Mouse (Mus musculus) hindbrain, embryonic 12.5 days (tissue): Measurements from ENCODE around the gene H2-K1. TPM values are rescaled to one million over a fixed set of nuclear protein-coding genes. Genes with fewer than 3 reads are reported as not detected.

Experiments used
- ATAC-seq: fragments of 200-750 bp; cut with Nextera tagmentation; 2 replicates; pipeline ENCODE4 v1.8.0; 2017; ENCODE audit warnings: moderate TSS enrichment; ENCODE audit not compliant: low FRiP score
- H3K27ac ChIP-seq: fragments of 300-500 bp; sonication (generic); 2 replicates; pipeline ENCODE4 v1.5.1; 2016; ENCODE audit warnings: mild to moderate bottlenecking
- H3K27me3 ChIP-seq: fragments of 300-500 bp; sonication (generic); 2 replicates; pipeline ENCODE4 v1.6.1; 2016; ENCODE audit warnings: mild to moderate bottlenecking
- H3K36me3 ChIP-seq: fragments of 300-500 bp; sonication (generic); 2 replicates; pipeline ENCODE4 v1.6.1; 2016; ENCODE audit warnings: mild to moderate bottlenecking
- H3K4me1 ChIP-seq: fragments of 300-500 bp; sonication (generic); 2 replicates; pipeline ENCODE4 v1.6.1; 2016
- H3K4me2 ChIP-seq: fragments of 300-500 bp; sonication (generic); replicated peaks from 2 replicates; pipeline ENCODE4 v1.6.1; 2016; ENCODE audit warnings: mild to moderate bottlenecking
- H3K4me3 ChIP-seq: fragments of 300-500 bp; sonication (generic); 2 replicates; pipeline ENCODE4 v1.5.1; 2016; ENCODE audit warnings: mild to moderate bottlenecking
- H3K9ac ChIP-seq: fragments of 300-500 bp; sonication (generic); 2 replicates; pipeline ENCODE4 v1.6.1; 2016; ENCODE audit warnings: mild to moderate bottlenecking, moderate library complexity
- H3K9me3 ChIP-seq: fragments of 300-500 bp; sonication (generic); replicated peaks from 2 replicates; pipeline ENCODE4 v1.6.1; 2016; ENCODE audit warnings: mild to moderate bottlenecking
- WGBS: fragments of 180-500 bp; shearing (Covaris S2); methylation state at CpG from one replicate; pipeline ENCODE4 v1.1.7; 2016; 5-methylcytosine and 5-hydroxymethylcytosine counted together
- microRNA counts: library from miRNA; unstranded; fragments of <30 nt; microRNA quantifications from one replicate; lab custom pipeline; 2017
- microRNA-seq: library from miRNA; unstranded; fragments of <30 nt; microRNA quantifications from one replicate; pipeline ENCODE4, GENCODE M21; 2017
- polyA plus RNA-seq: library from polyadenylated mRNA; unstranded; fragments of >200 nt; fragmentation: Nextera tagmentation; extraction: Ambion mirVana; gene quantifications from 2 replicates; pipeline ENCODE4 v1.2.1, GENCODE M21; 2016

The H2-K1 gene
- polyA plus RNA-seq, 1 experiment from 2014 or later: 16.6 TPM

- no peak overlapping the region for H3K4me3 ChIP-seq
- no peaks in the 10 kb centered on the region for H3K9me3 ChIP-seq
- no peak for ATAC-seq
- no peak overlapping the region for H3K4me2 ChIP-seq
- H3K27ac ChIP-seq: no peak overlapping the region
- H3K4me1 ChIP-seq: peaks cover 46% of the 10 kb centered on the region
- no peaks in the 10 kb centered on the region for H3K27me3 ChIP-seq
- 90% methylated on average over 19 of the region's 19 CpGs for WGBS
- peaks cover 70% of the 10 kb centered on the region for H3K36me3 ChIP-seq
- no peak overlapping the region for H3K9ac ChIP-seq
These were observed 51.1 kb downstream of the H2-K1 start for GRCm38 (mm10) chr17:33948905-33949537.

- H3K4me1 ChIP-seq: peaks cover 40% of the 10 kb centered on the region
- no peak overlapping the region for H3K4me2 ChIP-seq
- H3K27me3 ChIP-seq: no peaks in the 10 kb centered on the region
- no peak overlapping the region for H3K27ac ChIP-seq
- no peak overlapping the region for H3K9ac ChIP-seq
- ATAC-seq: no peak
- no peak overlapping the region for H3K4me3 ChIP-seq
- peaks cover 70% of the 10 kb centered on the region for H3K36me3 ChIP-seq
- WGBS: 87% methylated on average over 22 of the region's 22 CpGs
- H3K9me3 ChIP-seq: no peaks in the 10 kb centered on the region
These were observed 51.9 kb downstream of the H2-K1 start for GRCm38 (mm10) chr17:33948090-33948904.

- H3K9ac ChIP-seq: no peak overlapping the region
- no peaks in the 10 kb centered on the region for H3K9me3 ChIP-seq
- 93% methylated on average over 10 of the region's 10 CpGs for WGBS
- ATAC-seq: no peak
- H3K27ac ChIP-seq: no peak overlapping the region
- no peak overlapping the region for H3K4me3 ChIP-seq
- H3K27me3 ChIP-seq: no peaks in the 10 kb centered on the region
- H3K4me1 ChIP-seq: peaks cover 33% of the 10 kb centered on the region
- H3K36me3 ChIP-seq: peaks cover 69% of the 10 kb centered on the region
- H3K4me2 ChIP-seq: no peak overlapping the region
These were observed 52.6 kb downstream of the H2-K1 start for GRCm38 (mm10) chr17:33947430-33948089.

MicroRNA genes within 50 kb of the gene (microRNA counts, 519-probe panel; counts per million panel counts)
- 3,528 counts per million, percentile 75 among the panel's probes with 10 or more counts for microRNA mmu-miR-219 (lab: Ali Mortazavi, UCI)

Small RNA genes lying within 50 kb of the gene (microRNA-seq; reads per million reads assigned to microRNA genes)
- gene Mir219a-1 (not detected), gene Mir219c (not detected)

Other genes starting within 250 kb of the H2-K1 start
- gene Rab11b, start 239.8 kb downstream of the H2-K1 start, polyA plus RNA-seq: 404 and 415 TPM in 2 replicates
- gene Angptl4, start 218.5 kb downstream of the H2-K1 start, polyA plus RNA-seq: 25.6 and 26.8 TPM in 2 replicates
- 30.8 and 31.4 TPM in 2 replicates for gene Kank3, start 189.8 kb downstream of the H2-K1 start, polyA plus RNA-seq
- 532 and 694 TPM in 2 replicates for gene Rps28, start 175.8 kb downstream of the H2-K1 start, polyA plus RNA-seq
- 375 and 435 TPM in 2 replicates for gene Ndufa7, start 175.8 kb downstream of the H2-K1 start, polyA plus RNA-seq
- 54.6 and 59.4 TPM in 2 replicates for gene Cd320, start 157.3 kb downstream of the H2-K1 start, polyA plus RNA-seq
- not detected in 2 replicates for gene Gm7029, start 126.5 kb downstream of the H2-K1 start, polyA plus RNA-seq
- 3.2 and 4.1 TPM in 2 replicates for gene Kifc1, start 109.7 kb downstream of the H2-K1 start, polyA plus RNA-seq
- gene Platr17, start 95.2 kb downstream of the H2-K1 start, polyA plus RNA-seq: 0.30 TPM in 1 of 2 replicates, not detected in the other
- 55.5 and 61.2 TPM in 2 replicates for gene Daxx, start 90.9 kb downstream of the H2-K1 start, polyA plus RNA-seq
- gene Tapbp, start 84.4 kb downstream of the H2-K1 start, polyA plus RNA-seq: 23.9 and 27.6 TPM in 2 replicates
- 21.7 and 25.5 TPM in 2 replicates for gene Zbtb22, start 84.4 kb downstream of the H2-K1 start, polyA plus RNA-seq
- gene Rgl2, start 70.8 kb downstream of the H2-K1 start, polyA plus RNA-seq: 63.1 and 64.1 TPM in 2 replicates
- gene Pfdn6, start 60.0 kb downstream of the H2-K1 start, polyA plus RNA-seq: 173 and 180 TPM in 2 replicates
- 37.1 and 38.8 TPM in 2 replicates for gene Wdr46, start 59.7 kb downstream of the H2-K1 start, polyA plus RNA-seq
- 9.9 TPM in 2 replicates for gene B3galt4, start 48.9 kb downstream of the H2-K1 start, polyA plus RNA-seq
- gene Vps52, start 44.5 kb downstream of the H2-K1 start, polyA plus RNA-seq: 65.0 and 65.9 TPM in 2 replicates
- 834 and 931 TPM in 2 replicates for gene Rps18, start 44.3 kb downstream of the H2-K1 start, polyA plus RNA-seq
- 28.2 and 29.7 TPM in 2 replicates for gene Ring1, start 24.3 kb upstream of the H2-K1 start, polyA plus RNA-seq
- 57.5 and 67.6 TPM in 2 replicates for gene H2-Ke6, start 27.7 kb upstream of the H2-K1 start, polyA plus RNA-seq
- gene Slc39a7, start 31.3 kb upstream of the H2-K1 start, polyA plus RNA-seq: 179 and 187 TPM in 2 replicates
- gene Rxrb, start 31.5 kb upstream of the H2-K1 start, polyA plus RNA-seq: 64.9 and 68.3 TPM in 2 replicates
- gene Col11a2, start 39.1 kb upstream of the H2-K1 start, polyA plus RNA-seq: 7.8 and 18.0 TPM in 2 replicates
- 0.29 and 0.39 TPM in 2 replicates for gene H2-Oa, start 92.0 kb upstream of the H2-K1 start, polyA plus RNA-seq
- gene H2-DMa, start 119.2 kb upstream of the H2-K1 start, polyA plus RNA-seq: 13.1 and 14.2 TPM in 2 replicates
- gene Brd2, start 122.3 kb upstream of the H2-K1 start, polyA plus RNA-seq: 137 and 151 TPM in 2 replicates
- 0.21 TPM in 1 of 2 replicates, not detected in the other for gene H2-DMb2, start 143.0 kb upstream of the H2-K1 start, polyA plus RNA-seq
- 1.4 and 2.1 TPM in 2 replicates for gene H2-DMb1, start 152.7 kb upstream of the H2-K1 start, polyA plus RNA-seq
- 1.8 and 2.2 TPM in 2 replicates for gene Tap1, start 187.2 kb upstream of the H2-K1 start, polyA plus RNA-seq
- gene Psmb9, start 187.4 kb upstream of the H2-K1 start, polyA plus RNA-seq: 1.0 TPM in 2 replicates
- gene Psmb8, start 197.4 kb upstream of the H2-K1 start, polyA plus RNA-seq: 1.8 and 2.9 TPM in 2 replicates
- 1.3 and 1.4 TPM in 2 replicates for gene Tap2, start 203.2 kb upstream of the H2-K1 start, polyA plus RNA-seq
- not detected in 2 replicates for gene H2-Ob, start 238.6 kb upstream of the H2-K1 start, polyA plus RNA-seq